Mouse (Mus musculus): ENCODE results near the gene Vat1. TPM values are rescaled to one million over a fixed set of nuclear protein-coding genes. Genes with fewer than 3 reads are reported as not detected.
"Not testable (repeated sequence)": the region's sequence is repeated elsewhere in the genome, so short reads cannot be mapped to it uniquely, and the experiment has no call there.

Gene Vat1
- total RNA-seq, 1 experiment from 2014 or later = 22.9 TPM

- ATAC-seq (replicated peaks in 1 of 2; ENCODE audit: insufficient read depth in 1 of 2, low FRiP score in 2 of 2, low TSS enrichment in 1 of 2, low read depth in 1 of 2, poor library complexity in 2 of 2, severe bottlenecking in 2 of 2) = no peak
These were observed 14.5 kb downstream of the Vat1 start for GRCm38 (mm10) chr11:101451536-101451935.

- ATAC-seq (replicated peaks in 1 of 2; ENCODE audit: insufficient read depth in 1 of 2, low FRiP score in 2 of 2, low TSS enrichment in 1 of 2, low read depth in 1 of 2, poor library complexity in 2 of 2, severe bottlenecking in 2 of 2) = peak in 1 of 2 experiments; percentile 25; a peak in 1 of 4 replicates
These were observed 15.6 kb downstream of the Vat1 start for GRCm38 (mm10) chr11:101450394-101450793.

- ATAC-seq (replicated peaks in 1 of 2; ENCODE audit: insufficient read depth in 1 of 2, low FRiP score in 2 of 2, low TSS enrichment in 1 of 2, low read depth in 1 of 2, poor library complexity in 2 of 2, severe bottlenecking in 2 of 2) = not testable (repeated sequence)
These were observed 16.4 kb downstream of the Vat1 start for GRCm38 (mm10) chr11:101449596-101449995.

- peak in 1 of 2 experiments; percentile 33; a peak in 1 of 4 replicates for ATAC-seq (replicated peaks in 1 of 2; ENCODE audit: insufficient read depth in 1 of 2, low FRiP score in 2 of 2, low TSS enrichment in 1 of 2, low read depth in 1 of 2, poor library complexity in 2 of 2, severe bottlenecking in 2 of 2)
These were observed 17.1 kb downstream of the Vat1 start for GRCm38 (mm10) chr11:101448899-101449298.

- peak; percentile 94 for ATAC-seq (replicated peaks in 1 of 2; ENCODE audit: insufficient read depth in 1 of 2, low FRiP score in 2 of 2, low TSS enrichment in 1 of 2, low read depth in 1 of 2, poor library complexity in 2 of 2, severe bottlenecking in 2 of 2)
These were observed 17.7 kb downstream of the Vat1 start, which contains the start of gene Ifi35 for GRCm38 (mm10) chr11:101448274-101448746. TSS of gene Ifi35 (plus strand) at chr11:101448407.

GRCm38 (mm10) chr11:101447786-101448185 lies 18.2 kb downstream of the Vat1 start:
- ATAC-seq (replicated peaks in 1 of 2; ENCODE audit: insufficient read depth in 1 of 2, low FRiP score in 2 of 2, low TSS enrichment in 1 of 2, low read depth in 1 of 2, poor library complexity in 2 of 2, severe bottlenecking in 2 of 2) = no peak

GRCm38 (mm10) chr11:101446860-101447259 lies 19.2 kb downstream of the Vat1 start:
- ATAC-seq (replicated peaks in 1 of 2; ENCODE audit: insufficient read depth in 1 of 2, low FRiP score in 2 of 2, low TSS enrichment in 1 of 2, low read depth in 1 of 2, poor library complexity in 2 of 2, severe bottlenecking in 2 of 2) = not testable (repeated sequence)

GRCm38 (mm10) chr11:101446319-101446718 lies 19.7 kb downstream of the Vat1 start:
- ATAC-seq (replicated peaks in 1 of 2; ENCODE audit: insufficient read depth in 1 of 2, low FRiP score in 2 of 2, low TSS enrichment in 1 of 2, low read depth in 1 of 2, poor library complexity in 2 of 2, severe bottlenecking in 2 of 2) = no peak

GRCm38 (mm10) chr11:101442760-101443159 lies 23.3 kb downstream of the Vat1 start:
- ATAC-seq (replicated peaks in 1 of 2; ENCODE audit: insufficient read depth in 1 of 2, low FRiP score in 2 of 2, low TSS enrichment in 1 of 2, low read depth in 1 of 2, poor library complexity in 2 of 2, severe bottlenecking in 2 of 2) = no peak

- ATAC-seq (replicated peaks in 1 of 2; ENCODE audit: insufficient read depth in 1 of 2, low FRiP score in 2 of 2, low TSS enrichment in 1 of 2, low read depth in 1 of 2, poor library complexity in 2 of 2, severe bottlenecking in 2 of 2) = peak; percentile 99
These were observed 23.8 kb downstream of the Vat1 start, which contains the start of gene Rpl27 for GRCm38 (mm10) chr11:101442127-101442693. TSS of gene Rpl27 (plus strand) at chr11:101442298.

- ATAC-seq (replicated peaks in 1 of 2; ENCODE audit: insufficient read depth in 1 of 2, low FRiP score in 2 of 2, low TSS enrichment in 1 of 2, low read depth in 1 of 2, poor library complexity in 2 of 2, severe bottlenecking in 2 of 2) = not testable (repeated sequence)
These were observed 24.4 kb downstream of the Vat1 start for GRCm38 (mm10) chr11:101441450-101442126.

GRCm38 (mm10) chr11:101438006-101438405 lies 28.0 kb downstream of the Vat1 start:
- not testable (repeated sequence) for ATAC-seq (replicated peaks in 1 of 2; ENCODE audit: insufficient read depth in 1 of 2, low FRiP score in 2 of 2, low TSS enrichment in 1 of 2, low read depth in 1 of 2, poor library complexity in 2 of 2, severe bottlenecking in 2 of 2)

GRCm38 (mm10) chr11:101436916-101437315 lies 29.1 kb downstream of the Vat1 start:
- no peak for ATAC-seq (replicated peaks in 1 of 2; ENCODE audit: insufficient read depth in 1 of 2, low FRiP score in 2 of 2, low TSS enrichment in 1 of 2, low read depth in 1 of 2, poor library complexity in 2 of 2, severe bottlenecking in 2 of 2)

- no peak for ATAC-seq (replicated peaks in 1 of 2; ENCODE audit: insufficient read depth in 1 of 2, low FRiP score in 2 of 2, low TSS enrichment in 1 of 2, low read depth in 1 of 2, poor library complexity in 2 of 2, severe bottlenecking in 2 of 2)
These were observed 30.2 kb downstream of the Vat1 start for GRCm38 (mm10) chr11:101435831-101436230.

GRCm38 (mm10) chr11:101433396-101433795 lies 32.6 kb downstream of the Vat1 start:
- no peak for ATAC-seq (replicated peaks in 1 of 2; ENCODE audit: insufficient read depth in 1 of 2, low FRiP score in 2 of 2, low TSS enrichment in 1 of 2, low read depth in 1 of 2, poor library complexity in 2 of 2, severe bottlenecking in 2 of 2)

- no peak for ATAC-seq (replicated peaks in 1 of 2; ENCODE audit: insufficient read depth in 1 of 2, low FRiP score in 2 of 2, low TSS enrichment in 1 of 2, low read depth in 1 of 2, poor library complexity in 2 of 2, severe bottlenecking in 2 of 2)
These were observed 34.7 kb downstream of the Vat1 start for GRCm38 (mm10) chr11:101431327-101431726.

- ATAC-seq (replicated peaks in 1 of 2; ENCODE audit: insufficient read depth in 1 of 2, low FRiP score in 2 of 2, low TSS enrichment in 1 of 2, low read depth in 1 of 2, poor library complexity in 2 of 2, severe bottlenecking in 2 of 2) = no peak
These were observed 39.9 kb downstream of the Vat1 start for GRCm38 (mm10) chr11:101426165-101426564.

GRCm38 (mm10) chr11:101424925-101425813 lies 40.9 kb downstream of the Vat1 start, which contains the start of the genes Rundc1 and Ptges3l:
TSS of gene Rundc1 (plus strand) at chr11:101425085.
TSS of gene Ptges3l (minus strand) at chr11:101425333.
- peak; percentile 97 to 98 for ATAC-seq (replicated peaks in 1 of 2; ENCODE audit: insufficient read depth in 1 of 2, low FRiP score in 2 of 2, low TSS enrichment in 1 of 2, low read depth in 1 of 2, poor library complexity in 2 of 2, severe bottlenecking in 2 of 2)
